12 mouse cellular contexts compared by ENCODE assay signal in the genomic region with DNA sequence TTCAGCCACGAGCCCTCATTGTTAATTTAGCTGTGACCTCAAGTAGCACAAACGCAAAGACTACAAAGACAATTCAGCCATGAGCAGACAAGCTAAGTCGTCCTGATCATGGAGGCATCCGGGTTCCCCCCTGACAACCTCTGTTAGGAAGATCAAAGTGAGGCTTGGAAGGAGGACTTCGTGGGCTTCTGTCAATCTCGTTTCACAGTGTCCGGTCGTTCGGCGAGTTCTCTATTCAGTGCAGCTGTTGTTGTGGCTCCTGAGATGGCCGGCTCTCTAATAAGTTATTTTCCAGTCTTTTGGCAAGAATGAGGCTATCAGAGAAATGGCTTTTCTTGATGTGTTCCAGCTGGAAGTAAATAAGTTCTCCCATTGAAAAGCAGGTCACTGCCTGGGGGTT.
DNase-seq lines count a peak whose midpoint lies in the region; ATAC-seq and TF ChIP-seq lines count a peak whose summit lies in the region.
"Had no signal": no experiment of that assay in that cellular context is flagged by ENCODE, and none has a peak within 500 bp of the region (broad histone marks: within the 10 kb centered on the region; RNA-seq: fewer than 3 reads in every experiment).

No protein-coding gene starts in this region.

- no peak overlapping the region for H3K27ac ChIP-seq in hindbrain, embryonic 13.5 days
- H3K27ac ChIP-seq in hindbrain, embryonic 11.5 days (ENCODE audit: low read depth, low read length): no peak overlapping the region
- peak overlapping the region; percentile 54 for H3K27ac ChIP-seq in kidney, postnatal 0 days
- no peak overlapping the region for H3K27ac ChIP-seq in midbrain, embryonic 12.5 days (replicated peaks)

- H3K9me3 ChIP-seq in hindbrain, embryonic 13.5 days: no peaks in the 10 kb centered on the region
- no peaks in the 10 kb centered on the region for H3K9me3 ChIP-seq in hindbrain, embryonic 11.5 days (ENCODE audit: control insufficient read depth, low read length)
- no peaks in the 10 kb centered on the region for H3K9me3 ChIP-seq in kidney, postnatal 0 days (replicated peaks; ENCODE audit: low read length)
- no peaks in the 10 kb centered on the region for H3K9me3 ChIP-seq in midbrain, embryonic 12.5 days

- peak overlapping the region; percentile 8; the same call in 1 of the 2 replicates for H3K4me2 ChIP-seq in hindbrain, embryonic 13.5 days
- H3K4me2 ChIP-seq in hindbrain, embryonic 11.5 days (replicated peaks; ENCODE audit: low read depth, low read length): no peak overlapping the region
- H3K4me2 ChIP-seq in kidney, postnatal 0 days (ENCODE audit: low read length): no peak overlapping the region
- H3K4me2 ChIP-seq in midbrain, embryonic 12.5 days (replicated peaks): peak overlapping the region; percentile 34
- H3K4me2 ChIP-seq: liver, embryonic 11.5 days had no signal

- 10% methylated on average over 11 of the region's 11 CpGs for WGBS in hindbrain, embryonic 13.5 days
- 15% methylated on average over 11 of the region's 11 CpGs for WGBS in hindbrain, embryonic 11.5 days
- 8% methylated on average over 11 of the region's 11 CpGs for WGBS in kidney, postnatal 0 days
- 2% methylated on average over 11 of the region's 11 CpGs for WGBS in midbrain, embryonic 12.5 days

- intact Hi-C loops in left cerebral cortex, postnatal 4 days (cut with DNase I): no loop called here

- no peaks in the 10 kb centered on the region for H3K27me3 ChIP-seq in hindbrain, embryonic 13.5 days
- H3K27me3 ChIP-seq in hindbrain, embryonic 11.5 days (ENCODE audit: control insufficient read depth, insufficient read depth, low read length): no peaks in the 10 kb centered on the region
- no peaks in the 10 kb centered on the region for H3K27me3 ChIP-seq in kidney, postnatal 0 days (ENCODE audit: insufficient read depth, low read length)
- 0 out of 2 replicates have a peak, but pooled peaks cover 3% of the 10 kb centered on the region for H3K27me3 ChIP-seq in midbrain, embryonic 12.5 days
- H3K27me3 ChIP-seq: Patski had no signal

- no peak overlapping the region for H3K4me3 ChIP-seq in hindbrain, embryonic 13.5 days
- no peak overlapping the region for H3K4me3 ChIP-seq in hindbrain, embryonic 11.5 days (ENCODE audit: low read depth, low read length)
- no peak overlapping the region for H3K4me3 ChIP-seq in kidney, postnatal 0 days (replicated peaks; ENCODE audit: low read depth, low read length)
- H3K4me3 ChIP-seq in midbrain, embryonic 12.5 days: no peak overlapping the region

- no peak overlapping the region for H3K9ac ChIP-seq in hindbrain, embryonic 13.5 days
- no peak overlapping the region for H3K9ac ChIP-seq in hindbrain, embryonic 11.5 days (ENCODE audit: low read depth, low read length)
- no peak overlapping the region for H3K9ac ChIP-seq in kidney, postnatal 0 days (ENCODE audit: low read depth, low read length)
- no peak overlapping the region for H3K9ac ChIP-seq in midbrain, embryonic 12.5 days (replicated peaks)

- DNase-seq in hindbrain, embryonic 11.5 days (ENCODE audit: low spot score): no peak
- peak; percentile 59 for DNase-seq in embryo, embryonic 11 days
- DNase-seq in kidney, postnatal 0 days (ENCODE audit: low spot score): peak; percentile 86
- no peak for DNase-seq in left cerebral cortex, postnatal 4 days
- no peak for DNase-seq in T-cell, adult 2 months (ENCODE audit: low spot score)
- DNase-seq in right cerebral cortex, adult 18-20 months: no peak
- DNase-seq: adrenal gland, postnatal 14 days; cerebellum, adult 9-11 months had no signal

- H3K4me1 ChIP-seq in hindbrain, embryonic 13.5 days (replicated peaks): peaks cover 12% of the 10 kb centered on the region
- H3K4me1 ChIP-seq in hindbrain, embryonic 11.5 days (replicated peaks; ENCODE audit: control insufficient read depth, insufficient read depth, low read length): no peaks in the 10 kb centered on the region
- 0 out of 2 replicates have a peak, but pooled peaks cover 3% of the 10 kb centered on the region for H3K4me1 ChIP-seq in kidney, postnatal 0 days (replicated peaks; ENCODE audit: insufficient read depth, low read length)
- H3K4me1 ChIP-seq in midbrain, embryonic 12.5 days: peaks cover 23% of the 10 kb centered on the region

- ATAC-seq in hindbrain, embryonic 13.5 days (ENCODE audit: low FRiP score): no peak
- no peak for ATAC-seq in hindbrain, embryonic 11.5 days (ENCODE audit: low FRiP score)
- ATAC-seq in kidney, postnatal 0 days (replicated peaks; ENCODE audit: low FRiP score, low read depth): no peak
- peak; percentile 55; the same call in 1 of the 2 replicates for ATAC-seq in midbrain, embryonic 12.5 days (ENCODE audit: low FRiP score, low read depth)
- ATAC-seq: Patski had no signal

- H3K36me3 ChIP-seq in hindbrain, embryonic 13.5 days: no peaks in the 10 kb centered on the region
- H3K36me3 ChIP-seq in hindbrain, embryonic 11.5 days (ENCODE audit: control insufficient read depth, insufficient read depth, low read length): no peaks in the 10 kb centered on the region
- no peaks in the 10 kb centered on the region for H3K36me3 ChIP-seq in kidney, postnatal 0 days (ENCODE audit: insufficient read depth, low read length)
- H3K36me3 ChIP-seq in midbrain, embryonic 12.5 days: no peaks in the 10 kb centered on the region

- no peak for TF ChIP-seq CTCF in kidney, postnatal 0 days (IDR thresholded peaks at IDR 0.05; ENCODE audit: low read depth)

Comparison
In these comparisons a context has a peak if more than half of its experiments do, and no peak if none do; other contexts are left out.
1. H3K4me2 ChIP-seq: peak in hindbrain, embryonic 13.5 days (single experiment) and midbrain, embryonic 12.5 days (single experiment); none in hindbrain, embryonic 11.5 days (single experiment) and kidney, postnatal 0 days (single experiment).
2. DNase-seq: peak in embryo, embryonic 11 days (single experiment) and kidney, postnatal 0 days (single experiment); none in hindbrain, embryonic 11.5 days (single experiment), left cerebral cortex, postnatal 4 days (single experiment), T-cell, adult 2 months (single experiment) and right cerebral cortex, adult 18-20 months (single experiment).